Mouse (Mus musculus): ENCODE data around the gene Bcl2l11. TPM values are rescaled to one million over a fixed set of nuclear protein-coding genes. Genes with fewer than 3 reads are reported as not detected.

Bcl2l11 gene
- polyA plus RNA-seq, 1 experiment = 54.4 TPM

GRCm38 (mm10) chr2:128102086-128102485 lies 23.8 kb upstream of the Bcl2l11 start:
- Histone ChIP-seq H3K27me3 (ENCODE audit: control insufficient read depth, insufficient read depth, low read length) (no peaks in the 10 kb centered on the region), H3K27ac (ENCODE audit: control insufficient read depth, insufficient read depth, low read length) (no peak overlapping the region), H3K36me3 (ENCODE audit: control insufficient read depth, insufficient read depth, low read length) (no peaks in the 10 kb centered on the region), H3K4me1 (replicated peaks; ENCODE audit: control insufficient read depth, insufficient read depth, low read length) (no peaks in the 10 kb centered on the region), H3K4me3 (ENCODE audit: control insufficient read depth, insufficient read depth, low read length) (no peak overlapping the region)
- DNase-seq = no peak
- TF ChIP-seq POLR2A (IDR thresholded peaks at IDR 0.05; ENCODE audit: control insufficient read depth, extremely low read depth, insufficient read depth, low read length, poor library complexity) (no peak), CTCF (IDR thresholded peaks at IDR 0.05; ENCODE audit: borderline replicate concordance, control insufficient read depth, extremely low read depth, insufficient read depth, low read length, poor library complexity) (no peak)
- 94% methylated on average over 9 of the region's 9 CpGs for WGBS

DNA sequence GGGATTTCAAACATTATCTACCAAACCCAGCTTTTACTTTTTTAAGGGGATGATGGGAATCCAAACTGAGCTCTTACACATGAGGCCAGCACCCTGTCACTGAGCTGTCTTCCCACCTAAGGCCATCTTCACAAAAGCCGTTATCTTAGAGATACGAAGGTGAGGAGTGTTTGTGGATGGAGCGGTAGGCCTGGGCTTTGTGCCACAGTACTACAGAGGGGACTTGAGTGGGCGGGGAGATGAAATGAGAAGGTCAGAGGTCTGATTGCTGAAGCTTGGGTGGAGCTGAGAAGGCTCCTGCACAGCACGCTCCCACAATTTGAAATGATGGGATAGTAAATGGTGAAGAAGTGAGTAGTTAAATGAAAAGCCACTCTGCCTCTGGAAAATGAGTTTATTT lies 21.0 kb upstream of the Bcl2l11 start:
- no peak for DNase-seq
- no peaks in the 10 kb centered on the region for H3K27me3 ChIP-seq (ENCODE audit: control insufficient read depth, insufficient read depth, low read length)
- no peak overlapping the region for H3K4me3 ChIP-seq (ENCODE audit: control insufficient read depth, insufficient read depth, low read length)
- H3K36me3 ChIP-seq (ENCODE audit: control insufficient read depth, insufficient read depth, low read length) = no peaks in the 10 kb centered on the region
- WGBS = 94% methylated on average over 5 of the region's 5 CpGs
- no peaks in the 10 kb centered on the region for H3K4me1 ChIP-seq (replicated peaks; ENCODE audit: control insufficient read depth, insufficient read depth, low read length)
- no peak overlapping the region for H3K27ac ChIP-seq (ENCODE audit: control insufficient read depth, insufficient read depth, low read length)
- TF ChIP-seq CTCF (IDR thresholded peaks at IDR 0.05; ENCODE audit: borderline replicate concordance, control insufficient read depth, extremely low read depth, insufficient read depth, low read length, poor library complexity) (no peak), POLR2A (IDR thresholded peaks at IDR 0.05; ENCODE audit: control insufficient read depth, extremely low read depth, insufficient read depth, low read length, poor library complexity) (no peak)

- H3K27me3 ChIP-seq (ENCODE audit: control insufficient read depth, insufficient read depth, low read length) = no peaks in the 10 kb centered on the region
- no peak overlapping the region for H3K4me3 ChIP-seq (ENCODE audit: control insufficient read depth, insufficient read depth, low read length)
- no peak overlapping the region for H3K27ac ChIP-seq (ENCODE audit: control insufficient read depth, insufficient read depth, low read length)
- no peaks in the 10 kb centered on the region; the same call in 1 of the 2 replicates for H3K4me1 ChIP-seq (replicated peaks; ENCODE audit: control insufficient read depth, insufficient read depth, low read length)
- no peak for TF ChIP-seq POLR2A (IDR thresholded peaks at IDR 0.05; ENCODE audit: control insufficient read depth, extremely low read depth, insufficient read depth, low read length, poor library complexity)
- no peak for TF ChIP-seq CTCF (IDR thresholded peaks at IDR 0.05; ENCODE audit: borderline replicate concordance, control insufficient read depth, extremely low read depth, insufficient read depth, low read length, poor library complexity)
- WGBS = 96% methylated on average over 11 of the region's 11 CpGs
- no peak for DNase-seq
- H3K36me3 ChIP-seq (ENCODE audit: control insufficient read depth, insufficient read depth, low read length) = no peaks in the 10 kb centered on the region
Observed at GRCm38 (mm10) chr2:128105651-128106050, 20.2 kb upstream of the Bcl2l11 start.

DNA sequence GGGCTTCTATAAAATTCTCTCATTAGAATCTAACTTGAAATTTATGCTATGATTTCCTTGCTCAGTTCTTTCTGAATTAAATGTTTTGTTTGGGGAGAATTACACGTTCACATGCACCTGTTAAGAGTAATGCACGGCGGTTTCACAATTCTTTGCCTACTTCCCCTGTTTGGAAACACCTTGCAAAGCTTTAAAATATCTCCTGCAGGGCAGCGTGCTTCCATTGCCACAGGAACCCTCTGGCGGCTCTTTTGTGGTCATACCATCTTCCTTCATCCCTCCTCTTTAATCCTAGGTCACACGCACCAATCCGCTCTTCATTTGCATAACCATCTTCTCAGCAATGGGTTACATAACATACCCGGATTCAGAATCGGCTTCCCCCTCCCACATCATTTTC lies 14.3 kb upstream of the Bcl2l11 start:
- Histone ChIP-seq H3K4me1 (replicated peaks; ENCODE audit: control insufficient read depth, insufficient read depth, low read length) (peaks cover 2% of the 10 kb centered on the region), H3K4me3 (ENCODE audit: control insufficient read depth, insufficient read depth, low read length) (no peak overlapping the region), H3K36me3 (ENCODE audit: control insufficient read depth, insufficient read depth, low read length) (no peaks in the 10 kb centered on the region), H3K27ac (ENCODE audit: control insufficient read depth, insufficient read depth, low read length) (no peak overlapping the region), H3K27me3 (ENCODE audit: control insufficient read depth, insufficient read depth, low read length) (no peaks in the 10 kb centered on the region)
- no peak for TF ChIP-seq CTCF (IDR thresholded peaks at IDR 0.05; ENCODE audit: borderline replicate concordance, control insufficient read depth, extremely low read depth, insufficient read depth, low read length, poor library complexity)
- TF ChIP-seq POLR2A (IDR thresholded peaks at IDR 0.05; ENCODE audit: control insufficient read depth, extremely low read depth, insufficient read depth, low read length, poor library complexity) = no peak
- no peak for DNase-seq
- 10% methylated on average over 9 of the region's 9 CpGs for WGBS

GRCm38 (mm10) chr2:128114621-128115020 lies 11.2 kb upstream of the Bcl2l11 start:
- no peak overlapping the region for H3K27ac ChIP-seq (ENCODE audit: control insufficient read depth, insufficient read depth, low read length)
- H3K4me1 ChIP-seq (replicated peaks; ENCODE audit: control insufficient read depth, insufficient read depth, low read length) = peaks cover 2% of the 10 kb centered on the region
- no peak for DNase-seq
- WGBS = 93% methylated on average over 3 of the region's 3 CpGs
- H3K36me3 ChIP-seq (ENCODE audit: control insufficient read depth, insufficient read depth, low read length) = no peaks in the 10 kb centered on the region
- no peaks in the 10 kb centered on the region for H3K27me3 ChIP-seq (ENCODE audit: control insufficient read depth, insufficient read depth, low read length)
- TF ChIP-seq CTCF (IDR thresholded peaks at IDR 0.05; ENCODE audit: borderline replicate concordance, control insufficient read depth, extremely low read depth, insufficient read depth, low read length, poor library complexity) (no peak), POLR2A (IDR thresholded peaks at IDR 0.05; ENCODE audit: control insufficient read depth, extremely low read depth, insufficient read depth, low read length, poor library complexity) (no peak)
- no peak overlapping the region for H3K4me3 ChIP-seq (ENCODE audit: control insufficient read depth, insufficient read depth, low read length)

DNA sequence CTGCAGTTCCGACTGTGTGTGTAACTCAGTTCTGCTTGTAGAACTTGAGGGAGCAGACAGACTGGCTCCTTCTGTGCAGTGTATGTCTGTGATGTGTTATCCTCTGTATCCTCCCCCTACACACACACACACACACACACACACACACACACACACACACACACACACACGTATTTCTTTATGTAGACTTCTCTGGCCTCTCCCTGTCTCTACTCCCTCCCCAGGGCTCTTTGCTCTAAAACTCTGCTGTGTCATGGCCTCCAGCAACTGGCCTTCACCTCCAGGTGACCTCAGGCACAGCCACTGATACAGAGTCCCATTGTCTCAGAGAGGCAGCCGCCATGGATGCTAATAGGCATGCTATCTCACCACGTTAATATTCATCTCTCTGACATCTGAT lies 10.3 kb upstream of the Bcl2l11 start:
- DNase-seq = no peak
- no peak for TF ChIP-seq POLR2A (IDR thresholded peaks at IDR 0.05; ENCODE audit: control insufficient read depth, extremely low read depth, insufficient read depth, low read length, poor library complexity)
- TF ChIP-seq CTCF (IDR thresholded peaks at IDR 0.05; ENCODE audit: borderline replicate concordance, control insufficient read depth, extremely low read depth, insufficient read depth, low read length, poor library complexity) = no peak
- WGBS = 94% methylated on average over 4 of the region's 4 CpGs

GRCm38 (mm10) chr2:128117605-128118004 lies 8.2 kb upstream of the Bcl2l11 start:
- H3K27me3 ChIP-seq (ENCODE audit: control insufficient read depth, insufficient read depth, low read length) = no peaks in the 10 kb centered on the region
- TF ChIP-seq CTCF (IDR thresholded peaks at IDR 0.05; ENCODE audit: borderline replicate concordance, control insufficient read depth, extremely low read depth, insufficient read depth, low read length, poor library complexity) = no peak
- TF ChIP-seq POLR2A (IDR thresholded peaks at IDR 0.05; ENCODE audit: control insufficient read depth, extremely low read depth, insufficient read depth, low read length, poor library complexity) = no peak
- H3K4me3 ChIP-seq (ENCODE audit: control insufficient read depth, insufficient read depth, low read length) = no peak overlapping the region
- H3K27ac ChIP-seq (ENCODE audit: control insufficient read depth, insufficient read depth, low read length) = no peak overlapping the region
- no peaks in the 10 kb centered on the region for H3K36me3 ChIP-seq (ENCODE audit: control insufficient read depth, insufficient read depth, low read length)
- no peak for DNase-seq
- WGBS = 25% methylated on average over 7 of the region's 7 CpGs
- peaks cover 3% of the 10 kb centered on the region for H3K4me1 ChIP-seq (replicated peaks; ENCODE audit: control insufficient read depth, insufficient read depth, low read length)

More for the DNA sequence above, 10.3 kb upstream of the Bcl2l11 start:
- Histone ChIP-seq H3K4me3 (ENCODE audit: control insufficient read depth, insufficient read depth, low read length) (no peak overlapping the region), H3K27ac (ENCODE audit: control insufficient read depth, insufficient read depth, low read length) (no peak overlapping the region), H3K27me3 (ENCODE audit: control insufficient read depth, insufficient read depth, low read length) (no peaks in the 10 kb centered on the region), H3K36me3 (ENCODE audit: control insufficient read depth, insufficient read depth, low read length) (no peaks in the 10 kb centered on the region), H3K4me1 (replicated peaks; ENCODE audit: control insufficient read depth, insufficient read depth, low read length) (peaks cover 2% of the 10 kb centered on the region)

All from thymus, adult 2 months (tissue).